Mouse (Mus musculus) heart, embryonic 11.5 days (tissue): Measurements from ENCODE around the gene Cacna1a. TPM values are rescaled to one million over a fixed set of nuclear protein-coding genes. Genes with fewer than 3 reads are reported as not detected.
A peak's percentile ranks its signal among the peaks of the same experiment; 100 is the strongest.

Experiments
- ATAC-seq: fragments of 200-750 bp; cut with Nextera tagmentation; replicated peaks from 2 replicates; pipeline ENCODE4 v1.8.0; 2017; ENCODE audit warnings: moderate library complexity; ENCODE audit not compliant: insufficient number of reproducible peaks, low FRiP score, low TSS enrichment
- H3K27ac ChIP-seq: fragments of 300-500 bp; sonication (generic); 2 replicates; pipeline ENCODE4 v1.5.1; 2014; ENCODE audit warnings: mild to moderate bottlenecking, low read depth, low read length
- H3K27me3 ChIP-seq: fragments of 300-500 bp; sonication (generic); 2 replicates; pipeline ENCODE4 v1.6.1; 2014; ENCODE audit warnings: mild to moderate bottlenecking, low read length, mixed read lengths; ENCODE audit not compliant: control insufficient read depth, insufficient read depth
- H3K36me3 ChIP-seq: fragments of 300-500 bp; sonication (generic); 2 replicates; pipeline ENCODE4 v1.6.1; 2014; ENCODE audit warnings: mild to moderate bottlenecking, low read length, moderate library complexity, mixed read lengths; ENCODE audit not compliant: control insufficient read depth, insufficient read depth
- H3K4me1 ChIP-seq: fragments of 300-500 bp; sonication (generic); 2 replicates; pipeline ENCODE4 v1.6.1; 2014; ENCODE audit warnings: low read length; ENCODE audit not compliant: control insufficient read depth, insufficient read depth
- H3K4me2 ChIP-seq: fragments of 300-500 bp; sonication (generic); 2 replicates; pipeline ENCODE4 v1.6.1; 2014; ENCODE audit warnings: mild to moderate bottlenecking, moderate library complexity
- H3K4me3 ChIP-seq: fragments of 300-500 bp; sonication (generic); 2 replicates; pipeline ENCODE4 v1.5.1; 2014; ENCODE audit warnings: low read depth, low read length
- H3K9ac ChIP-seq: fragments of 300-500 bp; sonication (generic); 2 replicates; pipeline ENCODE4 v1.6.1; 2014; ENCODE audit warnings: mild to moderate bottlenecking, low read depth, low read length, moderate library complexity
- H3K9me3 ChIP-seq: fragments of 300-500 bp; sonication (generic); replicated peaks from 2 replicates; pipeline ENCODE4 v1.6.1; 2016; ENCODE audit warnings: low read length; ENCODE audit not compliant: control insufficient read depth
- WGBS: fragments of 180-500 bp; shearing (Covaris S2); extraction: QIAGEN DNeasy Blood & Tissue Kit; methylation state at CpG from one replicate; pipeline ENCODE4 v1.1.7; 2014; ENCODE audit not compliant: insufficient replicate concordance; 5-methylcytosine and 5-hydroxymethylcytosine counted together
- polyA plus RNA-seq: library from polyadenylated mRNA; unstranded; fragments of >200 nt; fragmentation: Nextera tagmentation; extraction: Ambion mirVana; gene quantifications from 2 replicates; pipeline ENCODE4 v1.2.1, GENCODE M21; 2014

The Cacna1a gene
- polyA plus RNA-seq, 1 experiment from 2014 or later, result 6.3 TPM

- Histone ChIP-seq H3K4me3 (no peak overlapping the region), H3K4me1 (peaks cover 3% of the 10 kb centered on the region; the same call in 1 of the 2 replicates), H3K36me3 (no peaks in the 10 kb centered on the region), H3K27me3 (no peaks in the 10 kb centered on the region), H3K9me3 (no peaks in the 10 kb centered on the region), H3K9ac (0 out of 2 replicates have a peak overlapping the region, but pooled peaks have one; percentile 10), H3K4me2 (peak overlapping the region; percentile 31; the same call in 1 of the 2 replicates), H3K27ac (no peak overlapping the region)
- no peak for ATAC-seq
- 51% methylated on average over 17 of the region's 17 CpGs for WGBS
These were observed 131.8 kb downstream of the Cacna1a start for GRCm38 (mm10) chr8:84519767-84520626.

- Histone ChIP-seq H3K4me1 (peaks cover 3% of the 10 kb centered on the region; the same call in 1 of the 2 replicates), H3K27ac (no peak overlapping the region), H3K4me2 (no peak overlapping the region), H3K9ac (no peak overlapping the region), H3K9me3 (no peaks in the 10 kb centered on the region; the same call in 1 of the 2 replicates), H3K27me3 (no peaks in the 10 kb centered on the region), H3K36me3 (no peaks in the 10 kb centered on the region), H3K4me3 (no peak overlapping the region)
- 75% methylated on average over 2 of the region's 2 CpGs for WGBS
- no peak for ATAC-seq
These were observed 132.8 kb downstream of the Cacna1a start for GRCm38 (mm10) chr8:84520999-84521398.

- Histone ChIP-seq H3K4me2 (no peak overlapping the region), H3K9ac (no peak overlapping the region), H3K4me1 (0 out of 2 replicates have a peak, but pooled peaks cover 3% of the 10 kb centered on the region), H3K9me3 (no peaks in the 10 kb centered on the region; the same call in none of the 2 replicates), H3K4me3 (no peak overlapping the region), H3K36me3 (no peaks in the 10 kb centered on the region), H3K27ac (no peak overlapping the region), H3K27me3 (no peaks in the 10 kb centered on the region)
- 80% methylated on average over 7 of the region's 7 CpGs for WGBS
- no peak for ATAC-seq
These were observed 139.8 kb downstream of the Cacna1a start for GRCm38 (mm10) chr8:84528036-84528435.

- 43% methylated on average over 4 of the region's 4 CpGs for WGBS
- Histone ChIP-seq H3K4me1 (0 out of 2 replicates have a peak, but pooled peaks cover 3% of the 10 kb centered on the region), H3K4me2 (no peak overlapping the region), H3K27me3 (no peaks in the 10 kb centered on the region), H3K27ac (no peak overlapping the region; the same call in 1 of the 2 replicates), H3K36me3 (no peaks in the 10 kb centered on the region), H3K4me3 (no peak overlapping the region), H3K9me3 (no peaks in the 10 kb centered on the region; the same call in none of the 2 replicates), H3K9ac (no peak overlapping the region)
- ATAC-seq, result no peak
These were observed 141.3 kb downstream of the Cacna1a start for GRCm38 (mm10) chr8:84529548-84529947.

- no peaks in the 10 kb centered on the region; the same call in 1 of the 2 replicates for H3K9me3 ChIP-seq
- H3K4me3 ChIP-seq, result no peak overlapping the region
- no peak for ATAC-seq
- WGBS, result 79% methylated on average over 1 of the region's 1 CpGs
- no peak overlapping the region for H3K4me2 ChIP-seq
- H3K27ac ChIP-seq, result no peak overlapping the region
- H3K9ac ChIP-seq, result no peak overlapping the region
- 0 out of 2 replicates have a peak, but pooled peaks cover 3% of the 10 kb centered on the region for H3K4me1 ChIP-seq
- H3K36me3 ChIP-seq, result no peaks in the 10 kb centered on the region
- H3K27me3 ChIP-seq, result no peaks in the 10 kb centered on the region
These were observed 144.5 kb downstream of the Cacna1a start for GRCm38 (mm10) chr8:84532725-84533124.

- Histone ChIP-seq H3K9ac (no peak overlapping the region), H3K9me3 (no peaks in the 10 kb centered on the region; the same call in 1 of the 2 replicates), H3K4me1 (0 out of 2 replicates have a peak, but pooled peaks cover 3% of the 10 kb centered on the region), H3K27me3 (no peaks in the 10 kb centered on the region), H3K4me2 (no peak overlapping the region), H3K4me3 (no peak overlapping the region), H3K36me3 (no peaks in the 10 kb centered on the region), H3K27ac (no peak overlapping the region)
- 66% methylated on average over 4 of the region's 4 CpGs for WGBS
- ATAC-seq, result no peak
These were observed 145.1 kb downstream of the Cacna1a start for GRCm38 (mm10) chr8:84533341-84533740.

- Histone ChIP-seq H3K27ac (no peak overlapping the region), H3K4me1 (no peaks in the 10 kb centered on the region), H3K9me3 (no peaks in the 10 kb centered on the region), H3K4me2 (no peak overlapping the region), H3K36me3 (no peaks in the 10 kb centered on the region), H3K27me3 (no peaks in the 10 kb centered on the region), H3K4me3 (no peak overlapping the region), H3K9ac (no peak overlapping the region)
- WGBS, result 77% methylated on average over 5 of the region's 5 CpGs
- no peak for ATAC-seq
These were observed 148.7 kb downstream of the Cacna1a start for GRCm38 (mm10) chr8:84536917-84537316.

- no peak for ATAC-seq
- Histone ChIP-seq H3K27ac (no peak overlapping the region), H3K9me3 (no peaks in the 10 kb centered on the region), H3K4me2 (no peak overlapping the region), H3K4me3 (no peak overlapping the region), H3K36me3 (no peaks in the 10 kb centered on the region), H3K27me3 (no peaks in the 10 kb centered on the region), H3K4me1 (0 out of 2 replicates have a peak, but pooled peaks cover 2% of the 10 kb centered on the region), H3K9ac (no peak overlapping the region)
- WGBS, result 41% methylated on average over 6 of the region's 6 CpGs
These were observed 151.1 kb downstream of the Cacna1a start for GRCm38 (mm10) chr8:84539376-84539775.
